Mouse (Mus musculus) myocyte (in vitro differentiated cells): ENCODE results near the gene Csf2rb.
"Not testable (repeated sequence)": the region's sequence is repeated elsewhere in the genome, so short reads cannot be mapped to it uniquely, and the experiment has no call there.

ENCODE experiments used
- CEBPB ChIP-seq: IDR thresholded peaks from 2 replicates; pipeline ENCODE4 v1.6.1; 2011; ENCODE audit warnings: mild to moderate bottlenecking, moderate library complexity; ENCODE audit not compliant: poor library complexity, insufficient read depth, severe bottlenecking
- MAX ChIP-seq: IDR thresholded peaks from one replicate; pipeline ENCODE4 v1.6.1; 2011; ENCODE audit warnings: low read depth, mild to moderate bottlenecking, control low read depth
- MYOG ChIP-seq, 3 experiments: IDR thresholded peaks; one replicate each; pipeline ENCODE4 v1.6.1; 2011; ENCODE audit warnings: control low read depth in 2 of 3, low read depth in 2 of 3, mild to moderate bottlenecking in 2 of 3; ENCODE audit not compliant: insufficient read length in 2 of 3, control insufficient read depth in 1 of 3, insufficient read depth in 1 of 3
- POLR2A ChIP-seq: IDR thresholded peaks from one replicate; pipeline ENCODE4 v1.6.1; 2011; ENCODE audit warnings: low read depth, mild to moderate bottlenecking, control low read depth, moderate library complexity; ENCODE audit not compliant: insufficient read length
- POLR2AphosphoS2 ChIP-seq: IDR thresholded peaks from one replicate; pipeline ENCODE4 v1.6.1; 2011; ENCODE audit warnings: low read depth, control low read depth; ENCODE audit not compliant: insufficient read length
- REST ChIP-seq: IDR thresholded peaks from one replicate; pipeline ENCODE4 v1.6.1; 2011; ENCODE audit warnings: mild to moderate bottlenecking, control low read depth, moderate library complexity; ENCODE audit not compliant: insufficient read depth, insufficient read length
- TCF12 ChIP-seq: IDR thresholded peaks from one replicate; pipeline ENCODE4 v1.6.1; 2011; ENCODE audit warnings: mild to moderate bottlenecking, control low read depth; ENCODE audit not compliant: poor library complexity, insufficient read depth, severe bottlenecking
- TCF3 ChIP-seq: IDR thresholded peaks from one replicate; pipeline ENCODE4 v1.6.1; 2011; ENCODE audit warnings: low read depth, control low read depth; ENCODE audit not compliant: insufficient read length

GRCm38 (mm10) chr15:78312421-78313233 lies 12.9 kb upstream of the Csf2rb start:
- not testable (repeated sequence) for TF ChIP-seq POLR2A; MAX; TCF12; POLR2AphosphoS2; MYOG (IDR thresholded peaks at IDR 0.05; ENCODE audit: control insufficient read depth in 1 of 3, insufficient read depth in 1 of 3, insufficient read length in 2 of 3, low read depth in 2 of 3); TCF3; REST; CEBPB
